Mouse (Mus musculus) lung, postnatal 0 days (tissue): ENCODE results near the gene Mical2.

ENCODE experiments used
- CTCF ChIP-seq: IDR thresholded peaks from 2 replicates; pipeline ENCODE4 v1.5.1; 2016; ENCODE audit warnings: antibody characterized with exemption, mild to moderate bottlenecking
- EP300 ChIP-seq: IDR thresholded peaks from 2 replicates; pipeline ENCODE4 v1.6.1; 2016; ENCODE audit warnings: antibody characterized with exemption, mild to moderate bottlenecking, control low read depth

DNA sequence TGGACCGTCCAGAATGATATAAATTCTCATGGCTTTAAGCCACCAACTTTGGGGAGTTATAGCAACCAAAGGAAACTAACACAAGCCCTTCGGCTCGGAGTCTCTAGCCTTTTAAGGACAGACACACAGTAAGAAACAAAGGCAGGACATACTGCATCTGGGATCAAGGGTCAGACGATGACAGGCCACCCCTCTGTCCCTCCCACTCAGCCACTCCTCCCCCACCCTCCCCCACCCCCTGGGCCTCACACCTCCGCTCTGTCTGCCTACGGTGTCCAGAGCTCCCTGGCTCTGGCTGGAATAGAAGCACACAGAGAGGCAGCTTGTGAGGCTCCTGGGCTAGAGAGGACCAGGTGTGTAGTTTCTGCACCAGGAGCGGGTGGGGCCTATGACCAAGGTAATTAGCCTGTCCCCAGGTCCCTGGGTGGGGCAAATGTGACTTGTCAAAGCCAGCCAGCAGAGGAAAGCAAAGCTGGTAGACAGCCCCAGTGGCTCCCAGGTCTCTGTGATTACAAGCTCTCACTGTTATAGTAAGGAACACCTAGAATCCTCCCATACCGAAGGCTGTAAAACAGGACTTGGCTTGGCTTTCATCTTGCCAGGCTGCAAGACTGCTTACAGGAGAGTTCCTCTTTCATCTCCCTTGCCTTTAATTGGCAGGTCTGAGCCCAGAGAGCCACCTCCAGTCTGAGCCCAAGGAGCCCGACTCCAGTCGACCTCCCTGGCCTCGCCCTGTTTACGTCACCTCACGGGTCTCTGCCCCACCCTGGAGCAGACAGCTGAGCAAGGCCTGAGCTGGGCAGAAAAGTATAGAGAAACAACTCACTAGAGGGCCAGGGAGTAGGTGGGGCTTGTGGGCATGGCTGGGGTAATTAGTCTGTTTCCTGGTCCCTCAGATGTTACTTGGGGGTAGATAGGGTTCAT, 37.9 kb upstream of the Mical2 start:
- no peak for TF ChIP-seq CTCF
- no peak for TF ChIP-seq EP300
